Mouse (Mus musculus) intestine, embryonic 16.5 days (tissue): ENCODE measurements around the gene Gapdhs. TPM values are rescaled to one million over a fixed set of nuclear protein-coding genes. Genes with fewer than 3 reads are reported as not detected.

Experiments used
- ATAC-seq: fragments of 200-750 bp; cut with Nextera tagmentation; 2 replicates; pipeline ENCODE4 v1.8.0; 2017; ENCODE audit warnings: moderate TSS enrichment, moderate library complexity
- H3K27ac ChIP-seq: fragments of 300-500 bp; sonication (generic); 2 replicates; pipeline ENCODE4 v1.5.1; 2014; ENCODE audit warnings: mild to moderate bottlenecking, low read length
- H3K27me3 ChIP-seq: fragments of 300-500 bp; sonication (generic); replicated peaks from 2 replicates; pipeline ENCODE4 v1.6.1; 2014; ENCODE audit warnings: low read length, control low read depth, mixed read lengths; ENCODE audit not compliant: control insufficient read depth, insufficient read depth
- H3K36me3 ChIP-seq: fragments of 300-500 bp; sonication (generic); 2 replicates; pipeline ENCODE4 v1.6.1; 2014; ENCODE audit warnings: low read length, control low read depth; ENCODE audit not compliant: control insufficient read depth, insufficient read depth
- H3K4me1 ChIP-seq: fragments of 300-500 bp; sonication (generic); 2 replicates; pipeline ENCODE4 v1.6.1; 2014; ENCODE audit warnings: low read length, control low read depth, mixed read lengths; ENCODE audit not compliant: control insufficient read depth, insufficient read depth
- H3K4me2 ChIP-seq: fragments of 300-500 bp; sonication (generic); 2 replicates; pipeline ENCODE4 v1.6.1; 2014; ENCODE audit warnings: low read depth, low read length, control low read depth
- H3K4me3 ChIP-seq: fragments of 300-500 bp; sonication (generic); 2 replicates; pipeline ENCODE4 v1.5.1; 2014; ENCODE audit warnings: mild to moderate bottlenecking, low read length
- H3K9ac ChIP-seq: fragments of 300-500 bp; sonication (generic); 2 replicates; pipeline ENCODE4 v1.6.1; 2014; ENCODE audit warnings: low read depth, low read length
- H3K9me3 ChIP-seq: fragments of 300-500 bp; sonication (generic); 2 replicates; pipeline ENCODE4 v1.6.1; 2016; ENCODE audit warnings: low read length, control low read depth; ENCODE audit not compliant: control insufficient read depth
- WGBS: fragments of 180-500 bp; shearing (Covaris S2); extraction: QIAGEN DNeasy Blood & Tissue Kit; methylation state at CpG from one replicate; pipeline ENCODE4 v1.1.7; 2014; 5-methylcytosine and 5-hydroxymethylcytosine counted together
- polyA plus RNA-seq: library from polyadenylated mRNA; unstranded; fragments of >200 nt; fragmentation: Nextera tagmentation; extraction: Ambion mirVana; gene quantifications from 2 replicates; pipeline ENCODE4 v1.2.1, GENCODE M21; 2015

Gapdhs gene
- polyA plus RNA-seq, 1 experiment from 2014 or later: 0.32 TPM

DNA sequence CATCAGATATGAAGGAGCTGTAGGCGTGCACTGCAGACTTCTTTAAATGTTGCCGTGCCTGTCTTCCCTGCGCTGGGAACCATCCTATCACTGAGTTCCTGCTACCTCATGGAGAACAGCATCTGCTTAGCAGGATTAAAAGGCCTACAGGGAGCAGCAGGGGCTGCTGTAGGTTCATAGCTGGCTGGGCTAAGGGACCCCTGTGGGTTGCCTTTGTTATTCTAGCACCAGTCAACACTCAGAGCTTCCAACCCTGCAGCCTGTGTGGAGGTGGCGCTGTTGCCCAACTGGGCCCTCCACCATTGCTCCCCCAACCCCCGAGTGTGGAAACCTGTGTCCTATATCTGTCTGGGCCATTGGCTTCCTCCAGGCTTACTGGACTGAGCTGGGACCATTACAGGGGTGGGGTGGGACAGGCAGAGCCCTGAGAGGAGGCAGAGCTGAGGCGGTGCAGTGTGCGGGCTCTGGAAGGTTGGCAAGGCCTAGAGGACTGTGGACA lies 33.6 kb upstream of the Gapdhs start:
- no peaks in the 10 kb centered on the region for H3K27me3 ChIP-seq
- no peak overlapping the region for H3K27ac ChIP-seq
- no peak overlapping the region for H3K4me3 ChIP-seq
- no peak overlapping the region for H3K4me2 ChIP-seq
- H3K9me3 ChIP-seq: no peaks in the 10 kb centered on the region
- no peaks in the 10 kb centered on the region for H3K4me1 ChIP-seq
- 56% methylated on average over 7 of the region's 7 CpGs for WGBS
- H3K9ac ChIP-seq: no peak overlapping the region
- H3K36me3 ChIP-seq: no peaks in the 10 kb centered on the region
- no peak for ATAC-seq

DNA sequence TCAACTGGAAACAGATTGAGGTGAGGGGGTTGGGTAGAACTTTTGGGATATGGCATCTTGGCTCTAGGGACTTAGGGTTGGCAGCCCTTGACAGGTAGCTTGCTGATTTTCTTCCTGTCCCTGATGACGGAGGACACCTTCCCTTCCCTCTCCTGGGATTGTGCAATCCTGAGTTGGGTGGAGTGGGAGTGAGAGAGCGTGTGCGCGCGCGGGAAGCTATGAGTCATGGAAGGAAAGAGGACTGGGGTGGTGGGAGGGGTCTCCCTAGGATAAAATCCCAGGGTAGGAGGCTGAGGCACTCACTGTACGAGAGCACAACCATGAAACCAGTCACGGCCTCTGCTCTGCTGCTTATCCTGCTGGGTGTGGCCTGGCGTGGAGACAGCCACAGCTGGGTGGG lies 32.6 kb upstream of the Gapdhs start:
- no peak overlapping the region for H3K27ac ChIP-seq
- H3K4me1 ChIP-seq: no peaks in the 10 kb centered on the region
- H3K4me2 ChIP-seq: no peak overlapping the region
- no peak overlapping the region for H3K4me3 ChIP-seq
- H3K36me3 ChIP-seq: no peaks in the 10 kb centered on the region
- H3K27me3 ChIP-seq: no peaks in the 10 kb centered on the region
- no peaks in the 10 kb centered on the region for H3K9me3 ChIP-seq
- WGBS: 77% methylated on average over 9 of the region's 9 CpGs
- no peak for ATAC-seq
- no peak overlapping the region for H3K9ac ChIP-seq

DNA sequence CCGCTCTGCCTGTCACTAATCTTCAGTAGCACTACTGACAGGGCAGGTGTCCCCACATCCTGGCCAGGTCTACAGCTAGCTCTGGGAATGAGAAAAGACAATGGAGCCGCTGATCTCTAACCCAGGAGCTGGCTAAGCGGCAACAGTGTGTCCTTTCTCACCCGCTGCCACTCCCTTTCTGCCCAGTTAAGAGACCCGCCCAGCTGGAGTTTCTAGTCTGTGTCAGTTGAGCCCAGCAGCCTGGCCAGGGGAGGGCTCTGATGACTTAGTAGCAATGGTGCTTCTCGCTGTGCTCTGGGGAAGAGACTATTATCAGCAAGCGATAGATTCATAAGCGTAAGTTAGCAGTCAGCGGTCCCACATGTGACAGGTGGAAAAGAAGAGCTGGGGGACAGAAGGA lies 25.8 kb upstream of the Gapdhs start:
- H3K27me3 ChIP-seq: no peaks in the 10 kb centered on the region
- H3K4me2 ChIP-seq: peak overlapping the region; percentile 25
- H3K27ac ChIP-seq: peak overlapping the region; percentile 23; the same call in 1 of the 2 replicates
- no peak overlapping the region for H3K9ac ChIP-seq
- whole genome bisulfite sequencing: 30% methylated on average over 9 of the region's 9 CpGs
- peaks cover 8% of the 10 kb centered on the region for H3K4me1 ChIP-seq
- no peaks in the 10 kb centered on the region for H3K36me3 ChIP-seq
- H3K4me3 ChIP-seq: no peak overlapping the region
- ATAC-seq: peak; percentile 78
- H3K9me3 ChIP-seq: no peaks in the 10 kb centered on the region

DNA sequence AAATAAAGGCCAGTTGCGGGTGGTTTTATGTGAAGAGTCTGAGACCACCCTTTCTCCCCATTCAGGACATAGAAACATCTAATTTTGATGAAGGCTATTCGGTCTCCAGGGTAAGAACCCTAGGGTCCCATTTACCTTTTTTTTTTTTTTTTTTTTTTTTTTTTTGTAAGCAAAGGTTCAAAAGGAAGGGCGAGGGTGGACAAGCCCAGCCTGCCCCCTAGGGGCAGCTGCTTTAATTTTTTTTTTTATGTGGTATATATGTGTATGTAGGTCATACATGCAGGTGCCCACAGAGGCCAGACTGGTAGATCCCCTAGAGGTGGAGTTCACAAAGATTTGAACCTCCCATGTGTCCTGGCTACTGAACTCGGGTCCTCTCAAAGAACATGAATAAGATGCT lies 22.9 kb upstream of the Gapdhs start:
- H3K27ac ChIP-seq: no peak overlapping the region
- peaks cover 8% of the 10 kb centered on the region for H3K4me1 ChIP-seq
- H3K27me3 ChIP-seq: no peaks in the 10 kb centered on the region
- no peak overlapping the region for H3K4me2 ChIP-seq
- no peaks in the 10 kb centered on the region for H3K36me3 ChIP-seq
- no peaks in the 10 kb centered on the region for H3K9me3 ChIP-seq
- no peak for ATAC-seq
- H3K4me3 ChIP-seq: no peak overlapping the region
- WGBS: 86% methylated on average over 4 of the region's 4 CpGs
- no peak overlapping the region for H3K9ac ChIP-seq

DNA sequence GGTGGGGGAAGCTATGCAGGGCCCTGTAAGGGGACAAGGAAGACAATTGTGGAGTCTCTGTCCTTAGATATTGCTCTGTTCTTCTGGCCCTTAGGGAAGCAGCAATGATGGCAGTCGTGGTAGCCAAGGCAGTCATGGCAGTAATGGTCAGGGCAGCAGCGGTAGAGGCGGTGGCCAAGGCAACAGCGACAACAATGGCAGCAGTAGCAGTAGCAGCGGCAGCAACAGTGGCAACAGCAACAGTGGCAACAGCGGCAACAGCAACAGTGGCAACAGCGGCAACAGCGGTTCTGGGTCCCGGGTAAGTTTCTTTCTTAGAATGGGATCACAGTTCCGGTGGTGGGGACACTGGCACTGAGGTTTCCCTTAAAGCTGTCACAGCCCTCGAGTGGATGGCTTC lies 21.7 kb upstream of the Gapdhs start:
- H3K4me2 ChIP-seq: no peak overlapping the region
- H3K9me3 ChIP-seq: no peaks in the 10 kb centered on the region
- H3K4me1 ChIP-seq: peaks cover 8% of the 10 kb centered on the region
- no peak overlapping the region for H3K27ac ChIP-seq
- no peak overlapping the region for H3K4me3 ChIP-seq
- no peaks in the 10 kb centered on the region for H3K36me3 ChIP-seq
- no peaks in the 10 kb centered on the region for H3K27me3 ChIP-seq
- no peak for ATAC-seq
- WGBS: 31% methylated on average over 11 of the region's 11 CpGs
- no peak overlapping the region for H3K9ac ChIP-seq

DNA sequence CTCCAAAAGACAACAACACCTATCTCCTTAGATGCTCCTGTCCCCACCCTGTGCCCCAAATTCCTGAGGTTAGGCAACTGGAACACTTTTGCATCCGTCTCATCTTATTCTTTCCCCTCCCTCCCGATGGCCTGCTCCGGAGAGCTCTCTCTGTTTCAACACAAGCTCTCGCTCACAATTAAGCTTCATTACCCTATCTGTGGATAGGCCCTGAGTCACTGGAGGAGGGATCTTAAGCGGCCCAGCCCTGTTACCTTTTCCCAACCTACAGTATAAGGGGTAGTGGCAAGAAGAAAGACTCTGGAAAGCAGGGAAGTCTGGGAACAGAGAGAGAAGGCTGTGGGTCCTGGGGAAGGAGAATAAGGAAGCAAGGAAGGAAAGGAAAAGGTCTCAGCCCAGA lies 20.0 kb upstream of the Gapdhs start, which contains the start of gene Dmkn:
Gene Dmkn, plus strand, starts transcription at position 301 of the 400 bp plus-strand sequence.
- WGBS: 42% methylated on average over 5 of the region's 5 CpGs
- H3K4me2 ChIP-seq: no peak within 1 kb of the TSS
- no peaks in the 10 kb centered on the region for H3K9me3 ChIP-seq
- no peaks in the 10 kb centered on the region for H3K36me3 ChIP-seq
- no peak within 1 kb of the TSS for H3K9ac ChIP-seq
- no peak for ATAC-seq
- H3K4me1 ChIP-seq: no peaks in the 10 kb centered on the region
- H3K27me3 ChIP-seq: no peaks in the 10 kb centered on the region
- no peak within 1 kb of the TSS for H3K4me3 ChIP-seq
- no peak within 1 kb of the TSS for H3K27ac ChIP-seq

DNA sequence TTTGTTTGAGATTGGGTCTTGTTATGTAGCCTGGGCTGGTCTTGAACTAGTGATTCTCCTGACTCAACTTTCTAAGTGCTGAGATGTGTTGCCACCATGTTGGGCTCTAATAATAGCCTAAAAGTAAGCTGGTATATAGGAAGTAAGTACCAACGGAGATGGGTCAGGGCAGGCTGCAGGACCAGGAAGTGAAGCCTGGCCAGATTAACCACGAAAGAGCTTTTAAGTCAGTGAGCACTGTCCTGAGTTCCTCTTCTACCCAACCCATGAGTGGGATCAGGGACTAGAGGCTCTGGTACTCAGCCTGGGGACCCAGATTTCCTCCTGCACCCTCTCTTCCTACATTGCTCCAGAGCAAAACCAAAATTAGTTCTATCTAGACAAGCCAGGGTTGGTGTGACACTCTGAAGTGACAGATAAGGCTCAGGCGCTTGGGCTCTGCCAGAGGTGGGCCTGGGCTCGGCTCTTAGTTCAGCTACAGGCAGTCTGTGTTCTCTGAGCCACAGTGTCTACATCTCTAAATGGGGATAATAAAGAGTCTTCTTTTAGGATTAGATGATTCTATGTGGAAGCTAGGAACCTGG lies 18.4 kb upstream of the Gapdhs start:
- 74% methylated on average over 4 of the region's 4 CpGs for WGBS
- Histone ChIP-seq H3K27me3 (no peaks in the 10 kb centered on the region), H3K4me3 (no peak overlapping the region), H3K9ac (no peak overlapping the region), H3K36me3 (no peaks in the 10 kb centered on the region), H3K9me3 (no peaks in the 10 kb centered on the region), H3K27ac (no peak overlapping the region), H3K4me2 (no peak overlapping the region), H3K4me1 (no peaks in the 10 kb centered on the region)
- ATAC-seq: no peak

DNA sequence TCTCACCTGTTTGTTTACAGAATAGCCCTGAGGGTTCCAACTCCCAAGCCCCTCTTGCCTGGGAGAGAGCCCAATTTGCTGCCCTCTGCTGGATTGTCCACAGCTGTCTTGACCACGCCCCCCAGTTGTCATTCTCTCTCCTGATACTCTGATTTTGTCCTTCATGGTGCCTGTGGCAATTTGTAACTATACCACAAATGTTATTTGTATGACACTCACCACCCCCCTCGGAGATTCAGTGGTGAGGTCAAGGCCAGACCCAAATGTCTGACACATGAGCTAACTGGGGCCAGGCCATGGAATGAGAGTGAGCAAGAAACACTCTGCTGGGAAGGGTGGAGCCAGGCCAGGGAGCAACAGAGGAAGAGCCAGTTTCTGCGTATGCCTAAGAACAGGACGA lies 15.4 kb upstream of the Gapdhs start:
- Histone ChIP-seq H3K27me3 (no peaks in the 10 kb centered on the region), H3K36me3 (no peaks in the 10 kb centered on the region), H3K4me2 (no peak overlapping the region), H3K4me1 (no peaks in the 10 kb centered on the region), H3K9ac (no peak overlapping the region), H3K9me3 (no peaks in the 10 kb centered on the region; the same call in 1 of the 2 replicates), H3K4me3 (no peak overlapping the region), H3K27ac (no peak overlapping the region)
- ATAC-seq: peak; percentile 52
- 20% methylated on average over 4 of the region's 4 CpGs for WGBS

DNA sequence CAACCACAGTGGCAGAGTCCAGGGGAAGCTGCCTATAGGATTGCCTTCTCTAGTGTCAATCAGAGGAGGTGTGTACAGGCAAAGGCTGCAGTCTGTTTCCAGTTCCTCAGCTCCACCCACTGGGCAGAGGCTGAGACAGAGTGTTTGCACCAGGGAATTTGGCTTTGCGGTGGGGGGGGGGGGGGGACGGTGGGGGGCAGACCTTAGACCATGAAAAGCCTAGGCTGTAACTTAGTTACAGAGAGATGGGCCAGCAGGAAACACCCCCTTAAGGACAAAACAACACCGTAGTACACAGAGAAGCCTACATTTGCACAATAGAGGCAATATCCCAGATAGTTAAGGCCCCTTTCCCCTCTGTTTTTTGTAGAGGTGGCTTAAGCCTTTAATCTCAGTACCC lies 13.5 kb upstream of the Gapdhs start:
- no peaks in the 10 kb centered on the region for H3K4me1 ChIP-seq
- H3K4me3 ChIP-seq: no peak overlapping the region
- no peak for ATAC-seq
- no peaks in the 10 kb centered on the region for H3K27me3 ChIP-seq
- WGBS: 75% methylated on average over 2 of the region's 3 CpGs
- H3K9me3 ChIP-seq: no peaks in the 10 kb centered on the region; the same call in 1 of the 2 replicates
- no peak overlapping the region for H3K27ac ChIP-seq
- no peak overlapping the region for H3K9ac ChIP-seq
- no peak overlapping the region for H3K4me2 ChIP-seq
- H3K36me3 ChIP-seq: no peaks in the 10 kb centered on the region
